Mouse (Mus musculus) intestine, embryonic 14.5 days (tissue): ENCODE measurements at regions not wholly inside any gene's neighbourhood (a gene's known extent, or its start where the extent isn't known, plus 50 kb on each side); places are given as distances from the start of the nearest gene placed in this dataset.
"Not testable (repeated sequence)": the region's sequence is repeated elsewhere in the genome, so short reads cannot be mapped to it uniquely, and the experiment has no call there.

Experiments
- ATAC-seq: fragments of 200-750 bp; cut with Nextera tagmentation; replicated peaks from 2 replicates; pipeline ENCODE4 v1.8.0; 2017; ENCODE audit warnings: low read depth, moderate number of reproducible peaks, moderate TSS enrichment, moderate library complexity; ENCODE audit not compliant: low FRiP score, low TSS enrichment
- DNase-seq: peaks from one replicate; pipeline ENCODE4 v3.0.0-alpha.2; 2018; ENCODE audit warnings: low spot score
- H3K27ac ChIP-seq: fragments of 300-500 bp; sonication (generic); 2 replicates; pipeline ENCODE4 v1.5.1; 2014; ENCODE audit warnings: low read depth, mild to moderate bottlenecking, control low read depth
- H3K27me3 ChIP-seq: fragments of 300-500 bp; sonication (generic); replicated peaks from 2 replicates; pipeline ENCODE4 v1.6.1; 2014; ENCODE audit warnings: low read length, control low read depth; ENCODE audit not compliant: control insufficient read depth, insufficient read depth
- H3K36me3 ChIP-seq: fragments of 300-500 bp; sonication (generic); 2 replicates; pipeline ENCODE4 v1.6.1; 2014; ENCODE audit warnings: low read length, control low read depth; ENCODE audit not compliant: control insufficient read depth, insufficient read depth
- H3K4me1 ChIP-seq: fragments of 300-500 bp; sonication (generic); replicated peaks from 2 replicates; pipeline ENCODE4 v1.6.1; 2014; ENCODE audit warnings: low read length, control low read depth, mixed read lengths; ENCODE audit not compliant: control insufficient read depth, insufficient read depth
- H3K4me2 ChIP-seq: fragments of 300-500 bp; sonication (generic); 2 replicates; pipeline ENCODE4 v1.6.1; 2014; ENCODE audit warnings: low read length
- H3K4me3 ChIP-seq: fragments of 300-500 bp; sonication (generic); 2 replicates; pipeline ENCODE4 v1.5.1; 2014; ENCODE audit warnings: low read depth, low read length, control low read depth, mixed read lengths
- H3K9ac ChIP-seq: fragments of 300-500 bp; sonication (generic); 2 replicates; pipeline ENCODE4 v1.6.1; 2014; ENCODE audit warnings: mild to moderate bottlenecking, low read length
- H3K9me3 ChIP-seq: fragments of 300-500 bp; sonication (generic); 2 replicates; pipeline ENCODE4 v1.6.1; 2016; ENCODE audit warnings: low read length, control low read depth; ENCODE audit not compliant: control insufficient read depth
- WGBS: fragments of 180-500 bp; shearing (Covaris S2); extraction: QIAGEN DNeasy Blood & Tissue Kit; methylation state at CpG from one replicate; pipeline ENCODE4 v1.1.7; 2014; 5-methylcytosine and 5-hydroxymethylcytosine counted together

- no peaks in the 10 kb centered on the region for H3K4me1 ChIP-seq
- H3K4me2 ChIP-seq = no peak overlapping the region
- no peaks in the 10 kb centered on the region for H3K9me3 ChIP-seq
- no peak for DNase-seq
- no peak overlapping the region for H3K9ac ChIP-seq
- 91% methylated on average over 15 of the region's 15 CpGs for whole genome bisulfite sequencing
- H3K27ac ChIP-seq = no peak overlapping the region
- no peak overlapping the region for H3K4me3 ChIP-seq
- no peaks in the 10 kb centered on the region for H3K27me3 ChIP-seq
- ATAC-seq = no peak
- no peaks in the 10 kb centered on the region for H3K36me3 ChIP-seq
These were observed 273.9 kb downstream of the Samd5 start for GRCm38 (mm10) chr10:9400911-9401617.

GRCm38 (mm10) chr10:9377440-9378101, 297.4 kb downstream of the Samd5 start:
- DNase-seq = no peak
- no peak overlapping the region for H3K27ac ChIP-seq
- H3K9me3 ChIP-seq = no peaks in the 10 kb centered on the region
- no peak overlapping the region for H3K4me3 ChIP-seq
- H3K4me2 ChIP-seq = no peak overlapping the region
- WGBS = 28% methylated on average over 7 of the region's 7 CpGs
- ATAC-seq = no peak
- no peak overlapping the region for H3K9ac ChIP-seq
- 0 out of 2 replicates have a peak, but pooled peaks cover 10% of the 10 kb centered on the region for H3K4me1 ChIP-seq
- no peaks in the 10 kb centered on the region for H3K36me3 ChIP-seq
- H3K27me3 ChIP-seq = no peaks in the 10 kb centered on the region

- ATAC-seq (no peak), DNase-seq (no peak)
- H3K4me3 ChIP-seq = no peak overlapping the region
- H3K36me3 ChIP-seq = no peaks in the 10 kb centered on the region
- no peaks in the 10 kb centered on the region for H3K27me3 ChIP-seq
- no peak overlapping the region for H3K27ac ChIP-seq
- no peak overlapping the region for H3K9ac ChIP-seq
- H3K9me3 ChIP-seq = no peaks in the 10 kb centered on the region
- H3K4me2 ChIP-seq = no peak overlapping the region
- WGBS = 64% methylated on average over 1 of the region's 1 CpGs
- H3K4me1 ChIP-seq = no peaks in the 10 kb centered on the region
These were observed 312.6 kb downstream of the Samd5 start for GRCm38 (mm10) chr10:9362306-9362865.

GRCm38 (mm10) chr10:9338207-9338801, 336.7 kb downstream of the Samd5 start:
- Histone ChIP-seq H3K36me3 (no peaks in the 10 kb centered on the region), H3K9me3 (no peaks in the 10 kb centered on the region), H3K4me3 (no peak overlapping the region), H3K4me1 (no peaks in the 10 kb centered on the region), H3K4me2 (no peak overlapping the region), H3K27me3 (no peaks in the 10 kb centered on the region), H3K27ac (no peak overlapping the region), H3K9ac (no peak overlapping the region)
- ATAC-seq = no peak
- WGBS = 72% methylated on average over 8 of the region's 8 CpGs
- DNase-seq = no peak

- Histone ChIP-seq H3K27me3 (no peaks in the 10 kb centered on the region), H3K27ac (no peak overlapping the region), H3K9me3 (no peaks in the 10 kb centered on the region), H3K4me3 (no peak overlapping the region), H3K4me2 (no peak overlapping the region), H3K36me3 (no peaks in the 10 kb centered on the region), H3K9ac (no peak overlapping the region), H3K4me1 (no peaks in the 10 kb centered on the region)
- WGBS = 72% methylated on average over 10 of the region's 10 CpGs
- ATAC-seq (no peak), DNase-seq (no peak)
These were observed 340.7 kb downstream of the Samd5 start for GRCm38 (mm10) chr10:9334245-9334845.

- no peaks in the 10 kb centered on the region for H3K27me3 ChIP-seq
- no peak overlapping the region for H3K4me2 ChIP-seq
- H3K9ac ChIP-seq = no peak overlapping the region
- no peak for ATAC-seq
- no peaks in the 10 kb centered on the region for H3K4me1 ChIP-seq
- H3K36me3 ChIP-seq = no peaks in the 10 kb centered on the region
- no peak for DNase-seq
- H3K27ac ChIP-seq = no peak overlapping the region
- no peaks in the 10 kb centered on the region for H3K9me3 ChIP-seq
- H3K4me3 ChIP-seq = no peak overlapping the region
- WGBS = 60% methylated on average over 3 of the region's 3 CpGs
These were observed 343.3 kb downstream of the Samd5 start for GRCm38 (mm10) chr10:9331694-9332093.

GRCm38 (mm10) chr10:9328324-9328723, 346.7 kb downstream of the Samd5 start:
- H3K27me3 ChIP-seq = no peaks in the 10 kb centered on the region
- H3K27ac ChIP-seq = no peak overlapping the region
- no peak overlapping the region for H3K9ac ChIP-seq
- no peaks in the 10 kb centered on the region for H3K36me3 ChIP-seq
- no peak overlapping the region for H3K4me2 ChIP-seq
- DNase-seq (no peak), ATAC-seq (no peak)
- H3K4me1 ChIP-seq = no peaks in the 10 kb centered on the region
- 86% methylated on average over 4 of the region's 4 CpGs for WGBS
- H3K9me3 ChIP-seq = no peaks in the 10 kb centered on the region
- no peak overlapping the region for H3K4me3 ChIP-seq

GRCm38 (mm10) chr10:9327881-9328280, 347.1 kb downstream of the Samd5 start:
- not testable (repeated sequence) for H3K9me3 ChIP-seq, ATAC-seq, H3K27ac ChIP-seq, H3K4me1 ChIP-seq, H3K9ac ChIP-seq, H3K36me3 ChIP-seq, H3K27me3 ChIP-seq, DNase-seq, H3K4me2 ChIP-seq, H3K4me3 ChIP-seq
- WGBS = 89% methylated on average over 4 of the region's 4 CpGs
